Mouse (Mus musculus): Measurements from ENCODE around the gene Kcnq5.

Kcnq5 gene

GRCm38 (mm10) chr1:21856399-21856798 lies 105.3 kb downstream of the Kcnq5 start:
- in situ Hi-C loops (cut with MboI, MseI): no loop called here

- in situ Hi-C loops (cut with MboI, MseI): loop anchor here (10.0 kb wide), 1 partner anchor 126 kb away; the partner anchor contains the start of gene Kcnq5
These were observed 123.2 kb downstream of the Kcnq5 start for GRCm38 (mm10) chr1:21838534-21838933.

GRCm38 (mm10) chr1:21837387-21837786 lies 124.4 kb downstream of the Kcnq5 start:
- in situ Hi-C loops (cut with MboI, MseI): loop anchor here (10.0 kb wide), 1 partner anchor 127 kb away; the partner anchor contains the start of gene Kcnq5

GRCm38 (mm10) chr1:21836337-21836736 lies 125.4 kb downstream of the Kcnq5 start:
- in situ Hi-C loops (cut with MboI, MseI): loop anchor here (10.0 kb wide), 1 partner anchor 128 kb away; the partner anchor contains the start of gene Kcnq5

- in situ Hi-C loops (cut with MboI, MseI): loop anchor here (10.0 kb wide), 1 partner anchor 135 kb away; the partner anchor contains the start of gene Kcnq5
These were observed 131.8 kb downstream of the Kcnq5 start for GRCm38 (mm10) chr1:21829909-21830455.

- in situ Hi-C loops (cut with MboI, MseI): no loop called here
These were observed 141.6 kb downstream of the Kcnq5 start for GRCm38 (mm10) chr1:21820066-21820630.

GRCm38 (mm10) chr1:21805064-21805463 lies 156.7 kb downstream of the Kcnq5 start:
- in situ Hi-C loops (cut with MboI, MseI): no loop called here

GRCm38 (mm10) chr1:21804477-21804866 lies 157.3 kb downstream of the Kcnq5 start:
- in situ Hi-C loops (cut with MboI, MseI): no loop called here

GRCm38 (mm10) chr1:21803751-21804476 lies 157.8 kb downstream of the Kcnq5 start:
- in situ Hi-C loops (cut with MboI, MseI): no loop called here

GRCm38 (mm10) chr1:21780746-21781145 lies 181.0 kb downstream of the Kcnq5 start:
- in situ Hi-C loops (cut with MboI, MseI): no loop called here

GRCm38 (mm10) chr1:21777560-21777959 lies 184.2 kb downstream of the Kcnq5 start:
- in situ Hi-C loops (cut with MboI, MseI): no loop called here

- in situ Hi-C loops (cut with MboI, MseI): no loop called here
These were observed 187.8 kb downstream of the Kcnq5 start for GRCm38 (mm10) chr1:21773931-21774330.

- in situ Hi-C loops (cut with MboI, MseI): no loop called here
These were observed 191.2 kb downstream of the Kcnq5 start for GRCm38 (mm10) chr1:21770494-21770893.

- in situ Hi-C loops (cut with MboI, MseI): no loop called here
These were observed 212.4 kb downstream of the Kcnq5 start for GRCm38 (mm10) chr1:21749297-21749696.

GRCm38 (mm10) chr1:21729131-21729530 lies 232.6 kb downstream of the Kcnq5 start:
- in situ Hi-C loops (cut with MboI, MseI): no loop called here

GRCm38 (mm10) chr1:21723231-21723630 lies 238.5 kb downstream of the Kcnq5 start:
- in situ Hi-C loops (cut with MboI, MseI): loop anchor here (5.0 kb wide), 2 partner anchors 51 to 101 kb away; no protein-coding TSS in a partner anchor

GRCm38 (mm10) chr1:21721246-21721645 lies 240.5 kb downstream of the Kcnq5 start:
- in situ Hi-C loops (cut with MboI, MseI): loop anchor here (5.0 kb wide), 2 partner anchors 49 to 99 kb away; no protein-coding TSS in a partner anchor

- in situ Hi-C loops (cut with MboI, MseI): no loop called here
These were observed 246.9 kb downstream of the Kcnq5 start for GRCm38 (mm10) chr1:21714816-21715215.

- in situ Hi-C loops (cut with MboI, MseI): no loop called here
These were observed 249.0 kb downstream of the Kcnq5 start for GRCm38 (mm10) chr1:21712711-21713110.

GRCm38 (mm10) chr1:21690458-21690857 lies 271.3 kb downstream of the Kcnq5 start:
- in situ Hi-C loops (cut with MboI, MseI): no loop called here

- in situ Hi-C loops (cut with MboI, MseI): no loop called here
These were observed 272.8 kb downstream of the Kcnq5 start for GRCm38 (mm10) chr1:21688918-21689317.

GRCm38 (mm10) chr1:21684444-21684843 lies 277.3 kb downstream of the Kcnq5 start:
- in situ Hi-C loops (cut with MboI, MseI): no loop called here

GRCm38 (mm10) chr1:21676805-21677204 lies 284.9 kb downstream of the Kcnq5 start:
- in situ Hi-C loops (cut with MboI, MseI): no loop called here

Measured in regulatory T cell (primary cell).